Mouse (Mus musculus): ENCODE results near the gene Apoa2.

DNA sequence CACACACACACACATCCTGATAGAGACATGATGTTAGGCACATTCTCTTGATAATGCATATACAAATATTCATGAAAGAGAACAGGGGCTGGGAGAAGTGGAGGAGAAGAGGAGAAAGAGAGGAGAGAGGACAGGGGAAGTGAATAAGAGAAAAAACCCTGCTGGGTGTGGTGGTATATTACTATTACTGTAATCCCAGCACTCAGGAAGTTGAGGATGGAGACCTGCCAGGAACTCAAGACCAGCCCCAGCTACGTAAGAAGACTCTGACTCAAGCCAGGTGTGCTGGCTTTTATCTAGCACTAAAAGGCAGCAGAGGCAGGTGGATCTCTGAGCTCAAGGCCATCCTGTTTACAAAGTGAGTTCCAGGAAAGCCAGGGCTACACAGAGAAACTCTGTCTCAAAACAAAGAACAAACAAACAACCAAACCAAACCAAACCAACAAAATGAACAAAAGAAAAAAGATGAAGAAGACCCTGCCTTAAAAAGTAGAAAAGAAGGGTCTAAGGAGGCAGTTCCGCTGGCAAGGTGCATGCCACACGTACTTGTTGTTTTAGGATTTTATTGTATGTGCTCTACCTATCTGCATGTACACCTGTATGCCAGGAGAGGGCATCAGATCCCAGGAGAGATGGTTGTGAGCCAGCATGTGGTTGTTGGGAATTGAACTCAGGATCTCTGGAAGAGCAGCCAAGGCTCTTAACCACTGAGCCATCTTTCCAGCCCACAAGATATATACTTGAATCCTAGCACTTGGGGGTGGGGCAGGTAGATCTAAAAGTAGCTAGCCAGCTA lies 39.0 kb downstream of the Apoa2 start:
- TF ChIP-seq CTCF (IDR thresholded peaks at IDR 0.05; ENCODE audit: control insufficient read depth, insufficient read depth, insufficient replicate concordance, low read depth, low read length) (no peak), POLR2A (IDR thresholded peaks at IDR 0.05; ENCODE audit: control insufficient read depth, low read depth, low read length) (no peak)
